Mouse (Mus musculus) ovary, postnatal 36 days (tissue): ENCODE measurements around the gene Ccl6.

Experiments used
- DNase-seq: peaks from one replicate; pipeline ENCODE4 v3.0.0; 2022; ENCODE audit warnings: low spot score, mixed read lengths

Gene Ccl6

GRCm38 (mm10) chr11:83592853-83593252 lies at the start of gene Ccl6:
Gene Ccl6 (minus strand): TSS chr11:83593087.
- no peak for DNase-seq

GRCm38 (mm10) chr11:83641216-83641615 lies 48.3 kb upstream of the Ccl6 start:
- no peak for DNase-seq

GRCm38 (mm10) chr11:83640141-83640540 lies 47.3 kb upstream of the Ccl6 start:
- no peak for DNase-seq

GRCm38 (mm10) chr11:83639533-83639932 lies 46.6 kb upstream of the Ccl6 start:
- no peak for DNase-seq

- no peak for DNase-seq
Observed at GRCm38 (mm10) chr11:83638934-83639333, 46.0 kb upstream of the Ccl6 start.

- no peak for DNase-seq
Observed at GRCm38 (mm10) chr11:83636742-83637235, 43.9 kb upstream of the Ccl6 start.

GRCm38 (mm10) chr11:83634898-83635297 lies 42.0 kb upstream of the Ccl6 start:
- no peak for DNase-seq

GRCm38 (mm10) chr11:83634425-83634824 lies 41.5 kb upstream of the Ccl6 start:
- DNase-seq, result no peak

GRCm38 (mm10) chr11:83632744-83633143 lies 39.9 kb upstream of the Ccl6 start:
- DNase-seq, result no peak

GRCm38 (mm10) chr11:83631065-83631464 lies 38.2 kb upstream of the Ccl6 start:
- DNase-seq, result no peak

GRCm38 (mm10) chr11:83630630-83631029 lies 37.7 kb upstream of the Ccl6 start:
- DNase-seq, result no peak

GRCm38 (mm10) chr11:83628808-83629207 lies 35.9 kb upstream of the Ccl6 start:
- DNase-seq, result no peak

GRCm38 (mm10) chr11:83623586-83623985 lies 30.7 kb upstream of the Ccl6 start:
- DNase-seq, result no peak

GRCm38 (mm10) chr11:83619037-83619436 lies 26.1 kb upstream of the Ccl6 start:
- DNase-seq, result no peak

GRCm38 (mm10) chr11:83618238-83618637 lies 25.4 kb upstream of the Ccl6 start:
- DNase-seq, result no peak

GRCm38 (mm10) chr11:83616586-83616985 lies 23.7 kb upstream of the Ccl6 start:
- DNase-seq, result no peak

- no peak for DNase-seq
Observed at GRCm38 (mm10) chr11:83610900-83611299, 18.0 kb upstream of the Ccl6 start.

- DNase-seq, result no peak
Observed at GRCm38 (mm10) chr11:83606396-83606795, 13.5 kb upstream of the Ccl6 start.

GRCm38 (mm10) chr11:83605535-83605934 lies 12.6 kb upstream of the Ccl6 start:
- no peak for DNase-seq

GRCm38 (mm10) chr11:83604698-83605097 lies 11.8 kb upstream of the Ccl6 start:
- no peak for DNase-seq

GRCm38 (mm10) chr11:83603399-83603798 lies 10.5 kb upstream of the Ccl6 start:
- DNase-seq, result no peak

- no peak for DNase-seq
Observed at GRCm38 (mm10) chr11:83600576-83600975, 7.7 kb upstream of the Ccl6 start.

GRCm38 (mm10) chr11:83598991-83599390 lies 6.1 kb upstream of the Ccl6 start:
- no peak for DNase-seq

GRCm38 (mm10) chr11:83598207-83598837 lies 5.4 kb upstream of the Ccl6 start:
- DNase-seq, result no peak
